Mouse (Mus musculus) G1E (cell line): Measurements from ENCODE around the gene Cd300ld5.

Experiments used
- CTCF ChIP-seq: IDR thresholded peaks from 2 replicates; pipeline ENCODE4 v1.5.1; 2012; ENCODE audit warnings: low read depth, low read length, inconsistent platforms, mixed read lengths
- GATA1 ChIP-seq: IDR thresholded peaks from 2 replicates; pipeline ENCODE4 v1.6.1; 2012; ENCODE audit warnings: borderline replicate concordance, low read length, inconsistent platforms, mixed read lengths

DNA sequence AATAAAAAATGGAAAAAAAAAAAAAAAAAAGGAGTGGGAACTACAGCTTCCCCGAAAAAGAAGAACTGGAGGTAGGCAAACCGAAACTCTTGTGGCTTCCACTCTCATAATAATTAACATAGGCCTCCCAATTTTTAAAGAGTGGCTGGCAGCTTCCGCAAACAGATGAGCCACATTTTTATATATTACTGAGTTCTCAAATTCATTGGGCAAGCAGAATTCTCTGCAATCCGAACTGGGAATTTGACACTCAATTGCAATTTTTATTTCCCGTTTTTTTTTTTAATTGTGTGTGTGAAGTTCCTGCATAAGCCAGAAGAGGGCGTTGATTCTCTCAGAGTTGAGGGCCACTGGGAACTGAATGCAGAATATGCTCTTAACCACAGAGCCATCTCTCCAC, 29.2 kb upstream of the Cd300ld5 start:
- no peak for TF ChIP-seq CTCF
- no peak for TF ChIP-seq GATA1
